Mouse (Mus musculus): Measurements from ENCODE around the gene Hoxa9. TPM values are rescaled to one million over a fixed set of nuclear protein-coding genes. Genes with fewer than 3 reads are reported as not detected.

Hoxa9 gene
- polyA plus RNA-seq, 1 experiment from 2014 or later = 0.17 TPM

DNA sequence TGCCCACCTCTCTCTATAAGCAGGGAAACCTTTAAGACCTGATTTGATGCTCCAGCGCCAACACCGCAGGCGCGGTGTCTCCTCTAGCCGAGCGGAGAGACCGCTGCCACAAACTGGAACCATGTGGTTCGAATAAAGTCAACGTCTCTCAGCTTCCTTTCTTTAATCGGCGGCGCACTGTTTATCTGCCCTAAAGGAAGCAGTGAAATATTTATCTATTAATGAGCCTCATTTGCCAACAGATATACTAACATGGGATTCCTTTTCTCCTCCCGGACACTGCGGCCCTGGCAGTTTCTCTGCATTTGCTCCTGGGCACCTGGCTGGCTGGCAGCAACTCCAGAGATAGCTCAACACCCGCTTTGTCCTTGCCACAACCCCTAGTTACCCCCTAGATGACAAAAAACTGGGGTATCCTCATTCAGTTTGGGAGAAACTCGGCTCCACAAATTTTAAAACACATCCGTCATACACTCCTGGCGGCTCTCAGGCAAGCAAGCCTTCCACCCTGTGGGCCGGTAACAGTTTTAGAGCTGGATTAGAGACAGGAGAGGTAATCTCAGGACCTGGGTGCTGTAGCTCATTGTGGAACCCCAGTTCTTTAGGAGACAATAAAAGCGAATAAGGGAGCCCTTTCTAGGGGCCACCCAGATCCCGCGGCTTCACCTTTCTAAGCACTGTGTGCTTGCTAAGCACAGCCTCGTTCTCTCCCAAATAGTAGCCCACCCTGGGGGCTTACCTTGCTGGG is 12.8 kb downstream of the Hoxa9 start:
- WGBS = 5% methylated on average over 23 of the region's 23 CpGs
- H3K4me3 ChIP-seq = peak overlapping the region; percentile 43
- no peak for ATAC-seq (ENCODE audit: extremely low read depth, insufficient number of reproducible peaks, low FRiP score, low TSS enrichment)
- no peaks in the 10 kb centered on the region for H3K9me3 ChIP-seq
- peaks cover 22% of the 10 kb centered on the region for H3K4me1 ChIP-seq
- H3K27ac ChIP-seq (replicated peaks) = no peak overlapping the region
- no peaks in the 10 kb centered on the region for H3K36me3 ChIP-seq
- peak overlapping the region; percentile 62; the same call in 1 of the 2 replicates for H3K4me2 ChIP-seq
- H3K9ac ChIP-seq = no peak overlapping the region
- peaks cover 100% of the 10 kb centered on the region for H3K27me3 ChIP-seq (replicated peaks)

- H3K9me3 ChIP-seq = no peaks in the 10 kb centered on the region
- peaks cover 100% of the 10 kb centered on the region for H3K27me3 ChIP-seq (replicated peaks)
- peak overlapping the region; percentile 62 for H3K4me2 ChIP-seq
- H3K4me3 ChIP-seq = peak overlapping the region; percentile 43
- WGBS = under 1% methylated on average over 25 of the region's 25 CpGs
- H3K9ac ChIP-seq = no peak overlapping the region
- no peak overlapping the region for H3K27ac ChIP-seq (replicated peaks)
- peaks cover 28% of the 10 kb centered on the region for H3K4me1 ChIP-seq
- no peaks in the 10 kb centered on the region for H3K36me3 ChIP-seq
- ATAC-seq (ENCODE audit: extremely low read depth, insufficient number of reproducible peaks, low FRiP score, low TSS enrichment) = no peak
Observed at GRCm38 (mm10) chr6:52217459-52217768, 13.5 kb downstream of the Hoxa9 start.

DNA sequence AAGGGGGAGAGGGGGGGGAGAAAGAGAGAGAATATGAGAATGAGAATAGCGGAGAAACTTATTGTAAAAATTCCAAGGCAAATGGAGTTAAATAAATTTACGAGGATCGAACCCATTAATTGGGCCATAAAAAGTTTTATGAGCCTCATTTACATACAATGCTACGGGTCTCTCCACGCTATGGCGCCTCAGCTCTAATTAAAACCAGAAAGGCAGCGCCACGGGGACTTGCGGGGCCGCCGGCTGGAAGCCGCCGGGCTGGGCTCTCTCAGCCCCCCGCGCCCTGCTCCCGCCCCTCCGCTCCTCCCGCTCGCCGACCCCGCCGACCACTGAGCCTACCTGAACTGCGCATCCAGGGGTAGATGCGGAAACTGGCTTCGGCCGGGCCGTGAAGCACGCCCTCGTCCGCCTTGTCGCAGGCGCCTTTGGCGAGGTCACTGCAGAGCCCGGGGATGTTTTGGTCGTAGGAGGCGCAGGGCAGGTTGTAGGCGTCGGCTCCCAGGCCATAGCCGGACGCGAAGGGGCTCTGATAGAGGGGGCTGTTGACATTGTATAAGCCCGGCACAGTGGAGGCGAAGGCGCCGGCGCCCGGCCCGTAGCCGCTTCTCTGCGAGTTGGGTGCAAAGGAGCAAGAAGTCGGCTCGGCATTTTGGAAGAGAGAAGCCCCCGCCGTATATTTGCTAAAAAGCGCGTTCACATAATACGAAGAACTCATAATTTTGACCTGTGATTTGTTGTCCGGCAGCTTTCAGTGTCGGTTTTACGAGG is 14.0 kb downstream of the Hoxa9 start:
- 2% methylated on average over 60 of the region's 60 CpGs for WGBS
- no peak for ATAC-seq (ENCODE audit: extremely low read depth, insufficient number of reproducible peaks, low FRiP score, low TSS enrichment)
- Histone ChIP-seq H3K36me3 (no peaks in the 10 kb centered on the region), H3K4me2 (peak overlapping the region; percentile 62), H3K27me3 (replicated peaks) (peaks cover 100% of the 10 kb centered on the region), H3K9me3 (no peaks in the 10 kb centered on the region), H3K27ac (replicated peaks) (no peak overlapping the region), H3K4me1 (peaks cover 27% of the 10 kb centered on the region), H3K9ac (0 out of 2 replicates have a peak overlapping the region, but pooled peaks have one; percentile 38), H3K4me3 (peak overlapping the region; percentile 43)

- H3K4me3 ChIP-seq = 0 out of 2 replicates have a peak overlapping the region, but pooled peaks have one; percentile 13
- no peaks in the 10 kb centered on the region for H3K36me3 ChIP-seq
- ATAC-seq (ENCODE audit: extremely low read depth, insufficient number of reproducible peaks, low FRiP score, low TSS enrichment) = no peak
- peak overlapping the region; percentile 24; the same call in 1 of the 2 replicates for H3K4me2 ChIP-seq
- H3K9me3 ChIP-seq = no peaks in the 10 kb centered on the region
- H3K27me3 ChIP-seq (replicated peaks) = peaks cover 100% of the 10 kb centered on the region
- no peak overlapping the region for H3K9ac ChIP-seq
- WGBS = 3% methylated on average over 30 of the region's 30 CpGs
- no peak overlapping the region for H3K27ac ChIP-seq (replicated peaks)
- H3K4me1 ChIP-seq = peaks cover 27% of the 10 kb centered on the region
Observed at GRCm38 (mm10) chr6:52215771-52216535, 14.9 kb downstream of the Hoxa9 start.

DNA sequence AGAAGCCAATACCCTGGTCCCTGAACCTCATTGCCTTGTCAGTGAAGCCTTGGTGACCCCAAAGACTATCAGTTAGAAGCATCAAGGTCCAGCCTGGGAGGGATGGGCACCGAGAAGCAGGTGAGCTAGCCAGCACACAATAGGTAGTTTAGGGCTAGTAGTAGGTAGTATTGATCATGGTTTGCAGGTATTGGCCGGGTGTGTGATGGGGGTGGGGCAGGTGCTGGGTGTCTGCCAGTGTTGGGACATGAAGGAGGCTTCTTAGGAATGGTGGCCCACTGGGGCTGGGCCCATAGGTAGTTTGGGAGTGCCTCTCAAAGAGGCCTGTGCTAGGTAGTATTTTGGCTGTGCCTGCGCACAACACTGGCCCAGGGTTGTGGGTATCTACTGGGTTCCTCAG is 15.8 kb downstream of the Hoxa9 start:
- Histone ChIP-seq H3K4me2 (no peak overlapping the region), H3K9me3 (no peaks in the 10 kb centered on the region), H3K4me1 (peaks cover 27% of the 10 kb centered on the region), H3K4me3 (no peak overlapping the region), H3K27ac (replicated peaks) (no peak overlapping the region), H3K9ac (no peak overlapping the region), H3K36me3 (no peaks in the 10 kb centered on the region), H3K27me3 (replicated peaks) (peaks cover 100% of the 10 kb centered on the region)
- ATAC-seq (ENCODE audit: extremely low read depth, insufficient number of reproducible peaks, low FRiP score, low TSS enrichment) = no peak
- 17% methylated on average over 3 of the region's 3 CpGs for WGBS

- Histone ChIP-seq H3K36me3 (no peaks in the 10 kb centered on the region), H3K4me1 (peaks cover 27% of the 10 kb centered on the region), H3K27me3 (replicated peaks) (peaks cover 100% of the 10 kb centered on the region), H3K9me3 (no peaks in the 10 kb centered on the region), H3K4me2 (no peak overlapping the region), H3K9ac (no peak overlapping the region), H3K27ac (replicated peaks) (no peak overlapping the region), H3K4me3 (no peak overlapping the region)
- WGBS = 19% methylated on average over 5 of the region's 5 CpGs
- no peak for ATAC-seq (ENCODE audit: extremely low read depth, insufficient number of reproducible peaks, low FRiP score, low TSS enrichment)
Observed at GRCm38 (mm10) chr6:52214271-52214670, 16.6 kb downstream of the Hoxa9 start.

- H3K4me1 ChIP-seq = peaks cover 32% of the 10 kb centered on the region
- no peaks in the 10 kb centered on the region for H3K9me3 ChIP-seq
- ATAC-seq (ENCODE audit: extremely low read depth, insufficient number of reproducible peaks, low FRiP score, low TSS enrichment) = no peak
- peak within 1 kb of the TSS; percentile 53 for H3K4me2 ChIP-seq
- H3K27me3 ChIP-seq (replicated peaks) = peaks cover 100% of the 10 kb centered on the region
- 2% methylated on average over 38 of the region's 38 CpGs for WGBS
- no peak within 1 kb of the TSS for H3K27ac ChIP-seq (replicated peaks)
- H3K4me3 ChIP-seq = peak within 1 kb of the TSS; percentile 41
- H3K36me3 ChIP-seq = no peaks in the 10 kb centered on the region
- H3K9ac ChIP-seq = no peak within 1 kb of the TSS
Observed at GRCm38 (mm10) chr6:52213119-52213986, 17.5 kb downstream of the Hoxa9 start, which contains the start of the genes Hoxa3 and Gm28308. Gene Hoxa3, minus strand, starts transcription at chr6:52213336. Gene Gm28308, minus strand, starts transcription at chr6:52213339.

GRCm38 (mm10) chr6:52212556-52213118 is 18.3 kb downstream of the Hoxa9 start:
- Histone ChIP-seq H3K36me3 (no peaks in the 10 kb centered on the region), H3K27ac (replicated peaks) (no peak overlapping the region), H3K4me2 (peak overlapping the region; percentile 53), H3K27me3 (replicated peaks) (peaks cover 100% of the 10 kb centered on the region), H3K4me3 (peak overlapping the region; percentile 41), H3K9ac (no peak overlapping the region), H3K4me1 (peaks cover 34% of the 10 kb centered on the region), H3K9me3 (no peaks in the 10 kb centered on the region)
- no peak for ATAC-seq (ENCODE audit: extremely low read depth, insufficient number of reproducible peaks, low FRiP score, low TSS enrichment)
- 1% methylated on average over 22 of the region's 22 CpGs for WGBS

DNA sequence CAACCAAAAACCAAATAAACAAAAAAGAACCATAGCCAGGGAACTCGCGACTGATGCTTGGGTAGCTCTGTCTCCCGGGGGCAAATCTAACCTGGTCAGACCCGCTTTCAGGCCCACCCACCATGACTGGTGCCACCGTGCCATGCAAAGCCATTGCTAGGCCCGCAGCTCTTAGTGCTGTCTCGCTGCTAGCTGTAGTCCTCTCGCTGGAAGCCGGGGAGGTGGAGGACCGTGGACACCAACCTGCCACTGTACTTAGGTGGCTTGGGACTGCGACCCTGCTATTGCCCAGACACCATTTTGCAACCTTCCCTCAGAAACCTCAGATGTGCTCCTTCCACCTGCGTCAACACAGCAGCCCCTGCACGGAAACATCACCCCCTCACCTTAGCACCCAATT is 18.9 kb downstream of the Hoxa9 start:
- ATAC-seq (ENCODE audit: extremely low read depth, insufficient number of reproducible peaks, low FRiP score, low TSS enrichment) = no peak

More for the DNA sequence above, 18.9 kb downstream of the Hoxa9 start:
- Histone ChIP-seq H3K36me3 (no peaks in the 10 kb centered on the region), H3K4me1 (peaks cover 27% of the 10 kb centered on the region), H3K27ac (replicated peaks) (no peak overlapping the region), H3K4me3 (peak overlapping the region; percentile 41), H3K27me3 (replicated peaks) (peaks cover 100% of the 10 kb centered on the region), H3K9ac (peak overlapping the region; percentile 34; the same call in 1 of the 2 replicates), H3K4me2 (peak overlapping the region; percentile 53), H3K9me3 (no peaks in the 10 kb centered on the region)
- 3% methylated on average over 13 of the region's 13 CpGs for WGBS

Data from heart, embryonic 13.5 days (tissue).